Mouse (Mus musculus) heart, adult 2 months (tissue): ENCODE results near the gene Clcn3. TPM values are rescaled to one million over a fixed set of nuclear protein-coding genes. Genes with fewer than 3 reads are reported as not detected.

Experiments used
- DNase-seq, 2 experiments: peaks; one replicate each; pipeline ENCODE4 v3.0.0; 2021
- H3K27ac ChIP-seq: fragments of 200-600 bp; 2 replicates; pipeline ENCODE4 v1.8.1; 2022
- H3K27me3 ChIP-seq: fragments of 200-500 bp; 2 replicates; pipeline ENCODE4 v1.6.1; 2012; ENCODE audit warnings: mild to moderate bottlenecking, low read length, inconsistent platforms, mixed read lengths; ENCODE audit not compliant: control insufficient read depth, insufficient read depth
- H3K36me3 ChIP-seq: fragments of 200-500 bp; 2 replicates; pipeline ENCODE4 v1.6.1; 2012; ENCODE audit warnings: low read length, inconsistent platforms; ENCODE audit not compliant: control insufficient read depth, insufficient read depth
- H3K4me1 ChIP-seq: fragments of 200-500 bp; 2 replicates; pipeline ENCODE4 v1.6.1; 2011; ENCODE audit warnings: low read length; ENCODE audit not compliant: control insufficient read depth, insufficient read depth
- H3K4me3 ChIP-seq: fragments of 200-600 bp; 2 replicates; pipeline ENCODE4 v1.8.1; 2022
- H3K79me2 ChIP-seq: fragments of 200-500 bp; replicated peaks from 2 replicates; pipeline ENCODE4 v1.6.1; 2012; ENCODE audit warnings: mild to moderate bottlenecking, inconsistent platforms, low read length, moderate library complexity, mixed read lengths; ENCODE audit not compliant: control insufficient read depth, insufficient read depth
- H3K9ac ChIP-seq: fragments of 200-500 bp; 2 replicates; pipeline ENCODE4 v1.6.1; 2012; ENCODE audit warnings: low read depth, mild to moderate bottlenecking, control low read depth, inconsistent platforms, low read length, mixed read lengths
- CTCF ChIP-seq: fragments of 200-600 bp; IDR thresholded peaks from 2 replicates; pipeline ENCODE4 v1.8.1; 2022; ENCODE audit warnings: antibody characterized with exemption, mild to moderate bottlenecking, moderate library complexity
- EP300 ChIP-seq: fragments of 200-500 bp; IDR thresholded peaks from 2 replicates; pipeline ENCODE4 v1.6.1; 2011; ENCODE audit warnings: low read depth, low read length, control low read depth; ENCODE audit not compliant: insufficient read depth
- POLR2A ChIP-seq: fragments of 200-500 bp; IDR thresholded peaks from 2 replicates; pipeline ENCODE4 v1.6.1; 2011; ENCODE audit warnings: mild to moderate bottlenecking, low read depth, low read length, control low read depth; ENCODE audit not compliant: insufficient read depth
- WGBS: fragments of 180-500 bp; shearing (Covaris S2); methylation state at CpG from one replicate; pipeline ENCODE4 v1.1.7; 2018; 5-methylcytosine and 5-hydroxymethylcytosine counted together
- intact Hi-C: fragments of 180-260 bp; cut with DNase I; formaldehyde crosslinking; loops from one replicate; pipeline ENCODE4 v1.15.1; 2025
- polyA plus RNA-seq: library from polyadenylated mRNA; depleted of rRNA; stranded (reverse); fragments of >200 nt; gene quantifications from 2 replicates; pipeline ENCODE4 v1.2.3, GENCODE M21; 2012
- total RNA-seq, 2 experiments: library from RNA; stranded (reverse); gene quantifications; 2 replicates each; pipeline ENCODE4 v1.2.3; 2021

The Clcn3 gene
- total and polyA plus RNA-seq, 3 experiments: 10.1 to 33.6 (median 27.6) TPM

GRCm38 (mm10) chr8:60962763-60963162 is 20.3 kb downstream of the Clcn3 start:
- no peak for DNase-seq
- peaks cover 2% of the 10 kb centered on the region; the same call in 1 of the 2 replicates for H3K4me1 ChIP-seq
- 84% methylated on average over 3 of the region's 3 CpGs for WGBS
- no peaks in the 10 kb centered on the region for H3K27me3 ChIP-seq
- H3K27ac ChIP-seq: peak overlapping the region; percentile 72
- H3K79me2 ChIP-seq: no peaks in the 10 kb centered on the region
- H3K36me3 ChIP-seq: peaks cover 12% of the 10 kb centered on the region; the same call in 1 of the 2 replicates
- H3K9ac ChIP-seq: no peak overlapping the region
- no peak overlapping the region for H3K4me3 ChIP-seq
- TF ChIP-seq CTCF (no peak), POLR2A (no peak), EP300 (no peak)
- intact Hi-C loops: no loop called here

- intact Hi-C loops: no loop called here
- Histone ChIP-seq H3K4me3 (no peak overlapping the region), H3K4me1 (no peaks in the 10 kb centered on the region), H3K27ac (no peak overlapping the region), H3K9ac (no peak overlapping the region), H3K36me3 (peaks cover 5% of the 10 kb centered on the region), H3K27me3 (no peaks in the 10 kb centered on the region), H3K79me2 (peaks cover 1% of the 10 kb centered on the region; the same call in 1 of the 2 replicates)
- WGBS: 77% methylated on average over 7 of the region's 7 CpGs
- no peak for TF ChIP-seq POLR2A
- no peak for TF ChIP-seq CTCF
- no peak for TF ChIP-seq EP300
- no peak for DNase-seq
Observed at GRCm38 (mm10) chr8:60956847-60957246, 26.3 kb downstream of the Clcn3 start.

GRCm38 (mm10) chr8:60954281-60955014 is 28.7 kb downstream of the Clcn3 start:
- Histone ChIP-seq H3K79me2 (peaks cover 1% of the 10 kb centered on the region; the same call in 1 of the 2 replicates), H3K27ac (peak overlapping the region; percentile 85), H3K9ac (peak overlapping the region; percentile 89), H3K27me3 (no peaks in the 10 kb centered on the region), H3K4me3 (peak overlapping the region; percentile 60), H3K36me3 (peaks cover 11% of the 10 kb centered on the region), H3K4me1 (peaks cover 5% of the 10 kb centered on the region)
- peak; percentile 73 for TF ChIP-seq POLR2A
- no peak for TF ChIP-seq CTCF
- TF ChIP-seq EP300: peak; percentile 78; the same call in 1 of the 2 replicates
- intact Hi-C loops: loop anchor here (2.0 kb wide), 1 partner anchor 38 kb away; the partner anchor contains the start of gene Nek1
- DNase-seq: peak; percentile 75 to 83
- WGBS: 4% methylated on average over 15 of the region's 15 CpGs

DNA sequence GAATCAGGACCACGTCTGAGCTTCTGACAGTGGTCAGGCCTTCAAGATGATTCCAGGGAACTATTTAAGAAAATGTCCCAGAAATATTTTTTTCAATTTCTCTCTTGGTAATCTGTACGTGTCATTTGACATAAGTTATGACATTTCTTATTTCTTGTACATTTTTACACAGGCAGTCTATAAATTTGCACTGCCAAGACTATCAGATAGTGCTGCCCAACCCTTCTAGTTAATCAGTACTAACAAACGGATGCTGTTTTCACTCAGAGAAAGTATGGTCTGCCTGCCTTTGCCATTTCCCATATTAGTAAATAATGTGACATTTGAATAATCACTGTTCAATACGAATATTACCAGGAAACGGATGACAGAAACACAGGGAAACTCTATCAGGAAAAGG is 30.3 kb downstream of the Clcn3 start:
- Histone ChIP-seq H3K27me3 (no peaks in the 10 kb centered on the region), H3K79me2 (peaks cover 1% of the 10 kb centered on the region; the same call in 1 of the 2 replicates), H3K4me3 (peak overlapping the region; percentile 60), H3K4me1 (peaks cover 5% of the 10 kb centered on the region), H3K27ac (peak overlapping the region; percentile 85), H3K36me3 (peaks cover 13% of the 10 kb centered on the region), H3K9ac (peak overlapping the region; percentile 30; the same call in 1 of the 2 replicates)
- TF ChIP-seq CTCF (no peak), POLR2A (no peak)
- 29% methylated on average over 5 of the region's 5 CpGs for WGBS
- intact Hi-C loops: no loop called here
- no peak for DNase-seq

DNA sequence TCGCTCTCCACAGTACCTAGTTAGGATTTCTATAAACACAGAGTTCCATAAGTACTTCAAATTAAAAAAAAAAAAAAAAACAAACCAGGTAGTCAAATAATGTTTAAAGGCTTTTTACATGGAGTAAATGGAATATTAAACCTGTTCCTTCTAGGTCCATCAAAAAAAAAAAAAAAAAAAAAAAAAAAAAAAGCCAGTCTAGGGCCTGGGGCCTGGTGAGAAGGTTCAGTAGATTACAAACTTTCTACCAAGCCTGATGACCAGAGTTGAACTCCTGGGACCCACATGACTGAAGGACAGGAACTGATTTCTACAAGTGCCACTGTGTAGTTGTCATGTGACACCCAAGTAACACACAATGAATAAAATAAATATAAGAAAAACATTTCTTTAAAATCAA is 31.3 kb downstream of the Clcn3 start:
- H3K27ac ChIP-seq: peak overlapping the region; percentile 85; the same call in 1 of the 2 replicates
- H3K4me1 ChIP-seq: peaks cover 6% of the 10 kb centered on the region
- no peaks in the 10 kb centered on the region for H3K27me3 ChIP-seq
- TF ChIP-seq EP300: no peak
- no peak for DNase-seq
- intact Hi-C loops: no loop called here
- 88% methylated on average over 1 of the region's 1 CpGs for WGBS
- peaks cover 13% of the 10 kb centered on the region for H3K36me3 ChIP-seq
- peaks cover 1% of the 10 kb centered on the region; the same call in 1 of the 2 replicates for H3K79me2 ChIP-seq
- no peak overlapping the region for H3K4me3 ChIP-seq
- H3K9ac ChIP-seq: no peak overlapping the region

DNA sequence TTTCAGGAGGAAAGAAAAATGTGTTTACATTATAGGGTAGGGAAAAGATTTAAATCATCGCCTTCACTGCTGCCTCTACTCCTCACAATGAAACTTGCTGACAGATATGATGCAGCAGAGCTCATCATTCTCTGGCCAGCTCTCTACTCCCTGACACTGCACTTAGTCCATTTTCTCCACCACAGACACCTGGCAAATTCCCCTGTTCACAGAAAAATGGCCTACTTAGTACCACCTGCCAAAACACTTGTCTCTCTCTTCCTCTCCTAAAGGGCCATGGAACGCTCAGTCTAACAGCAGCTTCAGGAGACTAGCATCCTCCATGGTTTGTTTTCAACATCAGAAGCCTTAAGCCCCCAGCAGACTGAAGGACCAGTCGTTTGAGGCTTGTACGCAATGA is 31.8 kb downstream of the Clcn3 start:
- no peaks in the 10 kb centered on the region for H3K27me3 ChIP-seq
- H3K27ac ChIP-seq: no peak overlapping the region
- peaks cover under 1% of the 10 kb centered on the region; the same call in 1 of the 2 replicates for H3K79me2 ChIP-seq
- no peak overlapping the region for H3K9ac ChIP-seq
- H3K4me1 ChIP-seq: peaks cover 6% of the 10 kb centered on the region
- 62% methylated on average over 4 of the region's 4 CpGs for WGBS
- no peak for DNase-seq
- TF ChIP-seq POLR2A (no peak), EP300 (no peak), CTCF (no peak)
- H3K36me3 ChIP-seq: peaks cover 13% of the 10 kb centered on the region
- intact Hi-C loops: no loop called here
- H3K4me3 ChIP-seq: no peak overlapping the region
